Mouse (Mus musculus): ENCODE data around the gene Ltbp3. TPM values are rescaled to one million over a fixed set of nuclear protein-coding genes. Genes with fewer than 3 reads are reported as not detected.

Gene Ltbp3
- 119 and 136 TPM in 2 replicates for polyA plus RNA-seq (2011; ENCODE audit: insufficient read length, low read depth, missing spikeins)

DNA sequence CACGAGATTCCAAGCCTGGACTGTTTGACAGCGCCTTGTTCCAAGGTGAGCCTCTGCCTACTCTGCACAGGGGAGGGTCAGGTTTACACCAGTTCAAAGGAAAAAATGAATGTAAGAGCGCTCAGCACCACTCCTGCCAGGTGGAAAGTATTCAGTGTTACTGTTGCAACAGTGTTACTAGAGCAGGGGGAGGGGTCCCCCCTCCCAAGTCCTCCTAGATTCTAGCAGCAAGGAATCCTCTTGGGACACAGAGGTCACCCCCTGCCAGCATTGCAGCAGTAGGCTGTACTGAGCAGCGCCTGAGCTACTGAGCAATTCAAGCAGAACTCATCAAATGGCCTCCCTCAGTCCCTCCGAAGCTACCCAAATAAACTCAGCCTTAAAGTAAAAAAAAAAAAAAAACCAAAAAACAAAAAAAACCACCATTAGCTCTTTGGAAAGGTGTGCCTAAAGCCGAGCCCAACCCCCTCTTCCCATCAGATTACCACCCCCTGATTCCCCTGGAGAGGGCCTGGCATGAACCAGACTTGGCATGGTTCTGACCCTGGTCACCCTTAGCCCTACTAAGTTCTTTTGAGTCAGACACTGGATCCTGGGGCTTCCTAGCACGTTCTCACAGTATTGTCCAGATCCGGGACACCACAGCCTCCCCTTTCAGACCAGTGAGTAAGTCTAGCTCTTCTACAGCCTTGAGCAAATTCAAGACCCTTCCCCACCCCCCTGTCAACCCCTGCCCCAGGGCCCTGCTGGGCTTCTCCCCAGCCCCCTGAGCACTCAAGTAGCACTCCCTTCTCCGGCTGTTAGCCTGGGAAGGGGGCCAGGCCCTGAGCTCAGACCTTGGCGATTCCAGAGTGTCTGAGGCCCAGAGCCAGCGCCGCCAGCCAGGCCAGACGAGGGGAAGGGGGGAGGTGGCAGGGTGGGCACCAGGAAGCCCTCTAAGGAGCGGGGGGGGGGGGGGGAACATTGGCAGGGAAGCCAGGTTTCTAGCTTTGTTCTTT, at the start of gene Ltbp3:
Gene Ltbp3 (plus strand): TSS at position 585 of the 998 bp plus-strand sequence.
- H3K4me1 ChIP-seq (ENCODE audit: control insufficient read depth, insufficient read depth, low read length) = peaks cover 13% of the 10 kb centered on the region
- H3K27ac ChIP-seq (ENCODE audit: insufficient read depth, low read length) = peak within 1 kb of the TSS; percentile 84
- H3K4me3 ChIP-seq (ENCODE audit: insufficient read depth, low read length) = peak within 1 kb of the TSS; percentile 78
- TF ChIP-seq CTCF (IDR thresholded peaks at IDR 0.05; ENCODE audit: borderline replicate concordance, insufficient read depth, low read length) = no peak
- no peak for TF ChIP-seq POLR2A (IDR thresholded peaks at IDR 0.05; ENCODE audit: low read depth, low read length)

DNA sequence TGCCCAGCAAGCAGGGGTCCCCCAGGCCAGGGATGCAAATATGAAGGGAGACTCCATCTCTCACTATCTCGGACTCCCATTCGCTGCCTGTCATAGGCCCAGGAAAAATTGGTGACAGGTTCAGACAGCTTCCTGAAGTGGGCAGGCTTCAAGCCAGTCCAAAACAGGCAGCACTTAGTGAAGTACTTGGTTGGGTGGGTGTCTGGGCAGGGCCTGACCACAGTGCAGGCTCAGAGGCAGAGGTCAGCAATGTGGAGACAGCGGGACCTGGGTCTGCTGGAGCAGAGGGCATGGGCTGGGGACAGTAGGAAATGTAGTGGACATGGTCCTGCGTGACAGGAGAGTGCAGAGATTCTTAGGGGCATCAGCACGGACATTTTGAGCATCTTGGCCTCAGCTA, 49.1 kb upstream of the Ltbp3 start:
- H3K4me3 ChIP-seq (ENCODE audit: insufficient read depth, low read length) = peak overlapping the region; percentile 86
- no peak overlapping the region for H3K27ac ChIP-seq (ENCODE audit: insufficient read depth, low read length)
- peaks cover 7% of the 10 kb centered on the region; the same call in 1 of the 2 replicates for H3K4me1 ChIP-seq (ENCODE audit: control insufficient read depth, insufficient read depth, low read length)
- no peak for TF ChIP-seq CTCF (IDR thresholded peaks at IDR 0.05; ENCODE audit: borderline replicate concordance, insufficient read depth, low read length)
- no peak for TF ChIP-seq POLR2A (IDR thresholded peaks at IDR 0.05; ENCODE audit: low read depth, low read length)

DNA sequence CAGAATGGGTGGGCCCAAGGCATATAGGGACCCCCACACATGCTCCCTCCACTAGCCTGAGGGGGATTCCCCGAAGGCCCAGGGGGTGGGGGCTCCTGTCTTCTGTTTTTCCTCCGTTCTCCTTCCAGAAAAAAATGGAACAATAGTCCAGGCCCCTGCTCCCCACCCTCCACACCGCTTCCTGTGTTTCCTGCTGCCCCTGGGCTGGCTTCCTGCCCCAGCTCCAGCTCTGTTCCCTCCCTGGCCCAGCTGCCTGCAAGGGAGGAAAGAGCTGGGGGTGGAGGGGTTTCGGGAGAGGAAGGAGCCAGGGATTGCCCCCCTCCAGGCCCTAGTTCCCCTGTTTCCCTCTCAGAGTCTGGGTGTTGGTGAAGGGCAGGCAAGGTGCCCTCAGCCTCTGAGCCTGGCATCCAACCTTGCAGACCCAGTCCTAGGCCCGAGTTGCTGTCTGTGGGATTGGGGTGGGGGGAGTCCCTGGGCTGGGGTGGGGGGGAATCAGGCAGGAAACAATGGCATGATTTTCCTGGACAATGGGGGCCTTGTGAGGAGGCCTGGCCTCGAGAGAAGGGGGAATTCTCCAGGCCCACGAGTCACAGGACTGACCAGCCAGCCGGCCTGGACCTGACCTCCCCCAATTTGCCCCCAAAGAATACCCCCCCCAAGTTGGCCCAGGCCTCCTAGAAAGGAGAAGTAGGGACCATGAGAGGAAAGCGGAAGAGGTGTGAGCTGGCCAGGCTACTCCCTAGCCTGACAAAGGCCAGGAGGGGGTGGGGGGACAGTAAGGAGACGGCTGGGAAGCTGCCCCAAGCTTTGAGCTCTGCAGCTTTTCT, 48.4 kb upstream of the Ltbp3 start:
- TF ChIP-seq POLR2A (IDR thresholded peaks at IDR 0.05; ENCODE audit: low read depth, low read length) (no peak), CTCF (IDR thresholded peaks at IDR 0.05; ENCODE audit: borderline replicate concordance, insufficient read depth, low read length) (no peak)
- Histone ChIP-seq H3K4me3 (ENCODE audit: insufficient read depth, low read length) (peak overlapping the region; percentile 86), H3K27ac (ENCODE audit: insufficient read depth, low read length) (no peak overlapping the region), H3K4me1 (ENCODE audit: control insufficient read depth, insufficient read depth, low read length) (peaks cover 4% of the 10 kb centered on the region; the same call in 1 of the 2 replicates)

DNA sequence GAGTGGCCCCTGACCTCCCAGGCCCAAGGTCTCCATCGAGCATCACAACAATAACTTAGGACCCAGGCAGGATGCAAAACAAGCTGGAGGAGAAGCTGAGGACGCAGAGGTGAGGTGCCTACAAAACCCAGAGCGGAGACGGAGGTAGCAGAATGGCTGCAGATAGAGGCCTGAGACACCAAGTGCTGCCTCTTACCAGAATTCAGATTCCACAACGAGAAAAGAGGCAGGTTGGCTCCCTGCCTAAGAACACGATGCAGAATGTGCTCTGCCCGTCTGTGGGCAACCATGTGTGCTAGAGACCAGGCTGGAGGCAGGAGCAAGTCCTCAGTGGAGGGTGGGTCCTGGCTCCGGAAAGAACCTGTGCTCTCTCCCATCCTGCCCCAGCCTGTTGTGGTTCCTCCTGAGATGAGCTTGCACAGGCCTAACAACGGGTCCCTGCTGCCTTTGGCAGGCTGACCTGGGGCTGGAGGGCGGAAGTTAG, 47.7 kb upstream of the Ltbp3 start:
- H3K27ac ChIP-seq (ENCODE audit: insufficient read depth, low read length) = no peak overlapping the region
- peaks cover 2% of the 10 kb centered on the region; the same call in 1 of the 2 replicates for H3K4me1 ChIP-seq (ENCODE audit: control insufficient read depth, insufficient read depth, low read length)
- TF ChIP-seq CTCF (IDR thresholded peaks at IDR 0.05; ENCODE audit: borderline replicate concordance, insufficient read depth, low read length) (no peak), POLR2A (IDR thresholded peaks at IDR 0.05; ENCODE audit: low read depth, low read length) (no peak)
- H3K4me3 ChIP-seq (ENCODE audit: insufficient read depth, low read length) = 0 out of 2 replicates have a peak overlapping the region, but pooled peaks have one; percentile 0

- Histone ChIP-seq H3K4me1 (ENCODE audit: control insufficient read depth, insufficient read depth, low read length) (peaks cover 2% of the 10 kb centered on the region; the same call in 1 of the 2 replicates), H3K4me3 (ENCODE audit: insufficient read depth, low read length) (no peak overlapping the region), H3K27ac (ENCODE audit: insufficient read depth, low read length) (no peak overlapping the region)
- TF ChIP-seq POLR2A (IDR thresholded peaks at IDR 0.05; ENCODE audit: low read depth, low read length) (no peak), CTCF (IDR thresholded peaks at IDR 0.05; ENCODE audit: borderline replicate concordance, insufficient read depth, low read length) (no peak)
Measured at GRCm38 (mm10) chr19:5693801-5694200, 46.9 kb upstream of the Ltbp3 start.

DNA sequence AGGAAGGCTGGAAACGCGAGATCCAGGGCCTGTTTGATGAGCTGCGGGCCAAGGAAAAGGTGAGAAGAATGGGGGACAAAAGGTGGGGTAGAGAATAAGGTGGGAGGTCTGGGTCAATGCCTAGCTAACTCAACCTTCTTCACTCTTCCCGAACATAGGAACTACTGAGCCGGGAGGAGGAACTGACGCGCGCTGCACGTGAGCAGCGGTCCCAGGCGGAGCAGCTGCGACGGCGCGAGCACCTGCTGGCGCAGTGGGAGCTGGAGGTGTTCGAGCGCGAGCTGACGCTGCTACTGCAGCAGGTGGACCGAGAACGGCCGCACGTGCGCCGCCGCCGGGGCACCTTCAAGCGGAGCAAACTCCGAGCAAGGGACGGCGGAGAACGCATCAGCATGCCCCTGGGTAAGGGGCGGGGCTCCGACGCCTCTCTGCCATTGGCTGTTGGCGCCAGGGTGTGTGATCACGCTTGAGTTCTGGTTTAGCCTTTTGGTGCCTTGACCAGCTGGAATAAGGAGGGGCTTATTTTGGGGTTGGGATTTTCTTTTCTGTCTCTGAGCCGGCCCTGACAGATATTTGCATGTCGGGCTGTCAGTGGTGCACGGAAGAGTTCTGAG, 44.7 kb upstream of the Ltbp3 start:
- Histone ChIP-seq H3K4me3 (ENCODE audit: insufficient read depth, low read length) (no peak overlapping the region), H3K27ac (ENCODE audit: insufficient read depth, low read length) (no peak overlapping the region), H3K4me1 (ENCODE audit: control insufficient read depth, insufficient read depth, low read length) (peaks cover 2% of the 10 kb centered on the region; the same call in 1 of the 2 replicates)
- TF ChIP-seq CTCF (IDR thresholded peaks at IDR 0.05; ENCODE audit: borderline replicate concordance, insufficient read depth, low read length) (no peak), POLR2A (IDR thresholded peaks at IDR 0.05; ENCODE audit: low read depth, low read length) (no peak)

GRCm38 (mm10) chr19:5704163-5704800, 36.4 kb upstream of the Ltbp3 start, which contains the start of gene Kcnk7:
Gene Kcnk7, plus strand, starts transcription at chr19:5704367.
- peaks cover 3% of the 10 kb centered on the region; the same call in 1 of the 2 replicates for H3K4me1 ChIP-seq (ENCODE audit: control insufficient read depth, insufficient read depth, low read length)
- peak within 1 kb of the TSS; percentile 62 for H3K27ac ChIP-seq (ENCODE audit: insufficient read depth, low read length)
- TF ChIP-seq POLR2A (IDR thresholded peaks at IDR 0.05; ENCODE audit: low read depth, low read length) = 0 out of 2 replicates have a peak, but pooled peaks have one; percentile 33
- no peak for TF ChIP-seq CTCF (IDR thresholded peaks at IDR 0.05; ENCODE audit: borderline replicate concordance, insufficient read depth, low read length)
- H3K4me3 ChIP-seq (ENCODE audit: insufficient read depth, low read length) = no peak within 1 kb of the TSS

- Histone ChIP-seq H3K27ac (ENCODE audit: insufficient read depth, low read length) (peak overlapping the region; percentile 62), H3K4me1 (ENCODE audit: control insufficient read depth, insufficient read depth, low read length) (peaks cover 3% of the 10 kb centered on the region; the same call in 1 of the 2 replicates), H3K4me3 (ENCODE audit: insufficient read depth, low read length) (no peak overlapping the region)
- TF ChIP-seq CTCF (IDR thresholded peaks at IDR 0.05; ENCODE audit: borderline replicate concordance, insufficient read depth, low read length) (no peak), POLR2A (IDR thresholded peaks at IDR 0.05; ENCODE audit: low read depth, low read length) (no peak)
Measured at GRCm38 (mm10) chr19:5704801-5705571, 35.7 kb upstream of the Ltbp3 start.

All from embryonic fibroblast, embryonic 13.5 days (primary cell).